Mouse (Mus musculus) right cerebral cortex, adult 2 months (tissue): ENCODE results near the gene Exosc2.
A peak's percentile ranks its signal among the peaks of the same experiment; 100 is the strongest.
"Not testable (repeated sequence)": the region's sequence is repeated elsewhere in the genome, so short reads cannot be mapped to it uniquely, and the experiment has no call there.

Source experiments
- DNase-seq, 2 experiments: peaks; one replicate each; pipeline ENCODE4 v3.0.0; 2021 to 2022; ENCODE audit warnings: low spot score in 2 of 2

Gene Exosc2

GRCm38 (mm10) chr2:31667332-31667731 is 3.2 kb upstream of the Exosc2 start:
- DNase-seq, result no peak

DNA sequence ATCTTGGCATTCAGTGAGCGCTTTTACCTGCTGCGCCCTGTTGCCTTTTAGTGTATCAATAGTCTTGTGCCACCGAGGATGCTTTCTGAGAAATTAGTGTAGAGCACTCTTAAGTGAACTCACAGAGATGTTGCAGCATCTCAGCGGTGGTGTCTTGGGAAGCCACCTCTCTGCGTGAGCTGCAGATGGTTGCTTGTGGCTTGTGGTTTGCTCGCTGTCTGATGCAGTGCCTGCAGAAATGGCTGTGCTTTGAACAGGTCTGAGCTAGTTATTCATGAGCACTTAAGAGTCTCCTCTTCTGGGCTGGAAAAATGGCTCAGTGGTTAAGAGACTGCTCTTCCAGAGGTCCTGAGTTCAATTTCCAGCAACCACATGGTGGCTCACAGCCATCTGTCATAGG is 8.1 kb downstream of the Exosc2 start:
- DNase-seq, result no peak

DNA sequence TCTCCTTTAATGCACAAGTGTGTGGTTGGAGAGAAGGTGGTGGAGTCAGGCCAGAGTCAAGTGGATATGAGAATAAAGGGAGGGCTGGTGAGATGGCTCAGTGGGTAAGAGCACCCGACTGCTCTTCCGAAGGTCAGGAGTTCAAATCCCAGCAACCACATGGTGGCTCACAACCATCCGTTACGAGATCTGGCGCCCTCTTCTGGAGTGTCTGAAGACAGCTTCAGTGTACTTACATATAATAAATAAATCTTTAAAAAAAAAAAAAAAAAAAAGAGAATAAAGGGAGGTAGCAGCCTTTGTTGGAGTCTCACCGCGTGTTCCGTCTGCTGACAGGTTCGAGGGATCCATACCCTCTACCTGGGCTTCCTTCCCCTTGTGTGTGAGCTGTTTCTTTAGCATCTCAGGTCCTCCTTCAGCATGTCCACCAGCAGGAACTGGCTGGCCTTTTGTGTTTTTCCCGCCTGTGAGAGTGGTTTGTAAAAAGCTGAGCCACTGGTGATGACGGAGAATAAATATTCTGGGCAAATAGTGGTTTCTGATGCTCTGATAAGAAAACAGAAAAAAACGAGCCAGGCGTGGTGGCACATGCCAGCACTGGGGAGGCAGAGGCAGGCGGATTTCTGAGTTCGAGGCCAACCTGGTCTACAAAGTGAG is 10.7 kb downstream of the Exosc2 start:
- not testable (repeated sequence) for DNase-seq

- no peak for DNase-seq
Measured at GRCm38 (mm10) chr2:31681731-31682235, 11.3 kb downstream of the Exosc2 start.

DNA sequence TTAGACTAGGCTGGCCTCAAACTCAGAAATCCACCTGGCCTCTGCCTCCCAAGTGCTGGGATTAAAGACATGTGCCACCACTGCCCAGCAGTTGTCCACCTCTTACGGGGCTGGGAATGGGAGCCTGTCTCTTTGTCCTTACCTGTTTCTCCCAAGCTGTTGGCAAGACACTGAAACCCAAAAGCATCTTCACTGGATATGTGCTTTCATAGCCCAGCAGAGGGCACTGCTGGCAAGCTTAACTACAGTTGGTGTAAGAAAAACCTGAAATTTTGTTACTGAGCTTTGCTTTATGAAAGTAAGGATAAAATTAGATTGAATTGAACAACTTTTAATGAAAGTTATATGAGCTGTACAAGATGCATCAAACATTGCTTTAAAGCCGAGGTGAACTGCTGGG is 13.2 kb downstream of the Exosc2 start:
- peak; percentile 73 to 77 for DNase-seq

- DNase-seq, result peak; percentile 95 to 97
Measured at GRCm38 (mm10) chr2:31688074-31688925, 17.8 kb downstream of the Exosc2 start, which contains the start of gene Abl1. TSS of gene Abl1 (plus strand) at chr2:31688376.

GRCm38 (mm10) chr2:31689045-31689444 is 18.5 kb downstream of the Exosc2 start:
- DNase-seq, result no peak

GRCm38 (mm10) chr2:31690063-31690462 is 19.5 kb downstream of the Exosc2 start:
- no peak for DNase-seq

GRCm38 (mm10) chr2:31698209-31698608 is 27.7 kb downstream of the Exosc2 start:
- DNase-seq, result no peak

GRCm38 (mm10) chr2:31700545-31701446 is 30.3 kb downstream of the Exosc2 start:
- DNase-seq, result no peak

DNA sequence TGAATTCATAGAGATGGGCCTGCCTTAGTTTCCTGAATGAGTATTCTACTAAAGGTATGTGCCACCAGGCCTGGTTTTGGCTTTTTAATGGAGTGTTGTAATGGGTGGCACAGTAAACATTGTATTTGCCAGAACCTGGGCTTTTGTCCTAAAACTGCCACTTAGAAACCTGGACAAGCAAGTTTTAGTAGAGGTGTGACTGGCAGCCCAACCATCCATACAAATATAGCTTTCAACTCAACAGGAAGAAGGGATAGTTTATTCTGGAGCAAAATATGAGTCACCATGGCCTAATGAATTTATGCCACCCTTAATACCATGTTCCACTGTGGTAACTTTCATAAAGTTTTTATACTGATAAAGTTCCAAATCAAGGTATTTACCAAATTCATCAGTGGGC is 32.7 kb downstream of the Exosc2 start:
- no peak for DNase-seq

DNA sequence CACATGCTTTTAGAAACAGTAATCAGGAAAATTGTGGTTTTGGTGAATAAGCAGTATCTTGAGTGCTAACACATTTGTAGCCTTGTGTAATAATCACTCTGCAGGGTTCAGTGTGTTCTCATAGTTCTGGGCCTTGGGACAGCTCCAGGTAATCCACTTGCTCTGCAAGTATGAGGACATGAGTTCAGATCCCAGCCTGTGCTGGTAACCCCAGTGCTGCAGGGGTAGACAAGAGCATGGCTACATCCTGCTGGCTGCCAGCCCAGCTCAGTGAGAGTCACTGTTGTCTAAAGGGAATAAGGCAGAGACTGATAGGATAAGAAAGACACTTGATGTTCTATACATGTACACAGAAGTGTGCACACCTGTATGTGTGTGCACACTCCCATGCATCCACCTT is 35.4 kb downstream of the Exosc2 start:
- no peak for DNase-seq

DNA sequence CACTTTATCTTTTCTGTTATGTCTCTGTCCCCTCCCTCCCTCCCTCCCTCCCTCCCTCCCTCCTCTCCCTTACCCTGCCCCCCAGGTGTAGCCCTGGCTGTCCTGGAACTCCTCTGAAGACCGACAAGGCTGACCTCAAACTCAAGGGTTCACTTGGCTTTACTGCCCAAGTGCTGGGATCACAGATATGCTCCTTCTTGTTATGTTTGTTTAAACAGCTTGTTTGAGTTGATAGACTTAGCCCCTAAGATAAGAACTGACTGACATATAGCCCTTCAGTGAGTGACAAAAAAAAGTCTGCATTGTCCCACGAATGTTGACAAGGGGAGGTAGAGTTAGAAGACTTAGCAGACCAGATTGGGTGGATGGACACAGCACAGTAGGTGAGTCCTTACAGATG is 36.0 kb downstream of the Exosc2 start:
- DNase-seq, result no peak

- DNase-seq, result no peak
Measured at GRCm38 (mm10) chr2:31712716-31713115, 42.2 kb downstream of the Exosc2 start.

- DNase-seq, result no peak
Measured at GRCm38 (mm10) chr2:31713813-31714212, 43.3 kb downstream of the Exosc2 start.

DNA sequence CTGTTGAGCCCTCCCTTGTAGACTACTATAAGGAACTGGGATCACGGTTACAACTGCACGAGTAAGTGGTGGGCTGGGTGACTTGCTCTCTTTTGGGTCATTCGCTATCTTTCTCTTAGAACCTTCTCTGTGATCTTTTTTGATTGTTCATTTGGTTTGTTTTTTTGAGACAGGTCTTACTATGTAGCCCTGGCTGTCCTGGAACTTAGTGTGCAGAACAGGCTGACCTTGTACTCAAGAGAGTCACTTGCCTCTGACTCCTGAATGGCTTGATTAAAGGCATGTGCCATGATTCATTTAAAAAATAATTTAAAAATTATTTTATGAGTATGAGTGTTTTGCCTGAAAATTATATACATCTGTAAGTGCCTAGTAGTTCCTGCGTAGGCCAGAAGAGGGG is 44.3 kb downstream of the Exosc2 start:
- no peak for DNase-seq

- DNase-seq, result peak; percentile 71 to 78
Measured at GRCm38 (mm10) chr2:31715985-31716384, 45.5 kb downstream of the Exosc2 start.

DNA sequence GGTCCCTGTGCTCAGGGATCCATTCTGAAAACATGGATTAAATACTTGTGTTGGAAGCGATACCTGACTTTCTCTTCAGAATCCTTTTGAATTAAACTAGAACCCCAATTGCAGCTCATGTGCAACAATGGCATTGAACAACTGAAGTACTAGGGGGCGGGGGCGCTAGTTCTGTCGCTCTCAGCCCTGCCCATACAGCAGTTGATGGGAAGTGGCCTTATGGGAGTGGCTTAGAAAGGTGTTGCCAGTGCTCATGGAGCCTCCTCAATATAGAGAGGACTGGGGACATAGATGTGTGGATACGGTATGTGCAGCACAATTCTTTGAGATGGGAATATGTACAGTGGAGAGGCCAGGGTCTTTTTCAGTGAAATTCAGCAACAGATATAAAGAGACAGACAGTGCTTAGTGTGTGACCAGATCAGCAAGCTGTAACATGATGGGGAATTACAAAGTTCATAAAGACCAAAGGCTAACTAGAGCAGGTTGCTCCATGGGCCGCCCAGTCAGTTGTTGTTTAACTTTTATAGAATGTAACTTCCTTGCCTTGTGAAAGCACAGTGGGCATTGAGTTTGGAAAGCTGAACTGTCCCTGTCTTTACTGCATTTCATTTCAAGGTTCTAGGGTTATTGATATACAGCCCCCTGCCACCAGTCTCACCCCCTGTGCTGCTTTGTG is 48.8 kb downstream of the Exosc2 start:
- DNase-seq, result no peak

GRCm38 (mm10) chr2:31719944-31720343 is 49.4 kb downstream of the Exosc2 start:
- DNase-seq, result no peak

GRCm38 (mm10) chr2:31720783-31721182 is 50.3 kb downstream of the Exosc2 start:
- no peak for DNase-seq
